Mouse (Mus musculus): Measurements from ENCODE around the gene Nkg7. TPM values are rescaled to one million over a fixed set of nuclear protein-coding genes. Genes with fewer than 3 reads are reported as not detected.

The Nkg7 gene
- polyA plus RNA-seq, 1 experiment from 2014 or later: 2.7 TPM

DNA sequence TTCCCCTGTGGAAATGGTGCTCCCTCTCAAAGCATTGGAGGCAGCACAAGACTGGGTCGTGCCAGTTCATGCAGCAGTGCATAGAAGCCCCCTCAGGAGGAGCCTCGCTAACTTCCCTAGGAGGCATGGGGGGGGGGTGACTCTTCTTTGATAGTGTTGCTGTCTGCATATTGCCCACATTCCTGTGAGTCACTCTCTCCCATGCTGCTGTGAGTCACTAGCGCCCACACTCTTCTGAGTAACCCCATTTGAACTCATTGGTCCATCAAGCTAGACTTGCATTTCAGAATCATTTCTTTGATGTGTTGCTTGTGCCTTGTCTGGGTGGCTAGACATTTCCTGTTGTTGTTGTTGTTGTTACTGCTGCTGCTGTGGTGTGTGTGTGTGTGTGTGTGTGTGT lies 44.3 kb downstream of the Nkg7 start:
- H3K27ac ChIP-seq (ENCODE audit: low read length): no peak overlapping the region
- no peaks in the 10 kb centered on the region for H3K36me3 ChIP-seq (ENCODE audit: control insufficient read depth, insufficient read depth, low read length)
- peaks cover 19% of the 10 kb centered on the region for H3K27me3 ChIP-seq (ENCODE audit: control insufficient read depth, insufficient read depth, low read length)
- H3K9ac ChIP-seq (ENCODE audit: low read length): no peak overlapping the region
- H3K4me1 ChIP-seq (ENCODE audit: control insufficient read depth, insufficient read depth, low read length): no peaks in the 10 kb centered on the region
- no peak overlapping the region for H3K4me2 ChIP-seq (ENCODE audit: low read depth, low read length)
- no peak for ATAC-seq (ENCODE audit: insufficient read depth, low FRiP score)
- no peaks in the 10 kb centered on the region for H3K9me3 ChIP-seq (replicated peaks; ENCODE audit: control insufficient read depth, low read length)
- 61% methylated on average over 3 of the region's 3 CpGs for WGBS
- no peak overlapping the region for H3K4me3 ChIP-seq (replicated peaks; ENCODE audit: low read length)

DNA sequence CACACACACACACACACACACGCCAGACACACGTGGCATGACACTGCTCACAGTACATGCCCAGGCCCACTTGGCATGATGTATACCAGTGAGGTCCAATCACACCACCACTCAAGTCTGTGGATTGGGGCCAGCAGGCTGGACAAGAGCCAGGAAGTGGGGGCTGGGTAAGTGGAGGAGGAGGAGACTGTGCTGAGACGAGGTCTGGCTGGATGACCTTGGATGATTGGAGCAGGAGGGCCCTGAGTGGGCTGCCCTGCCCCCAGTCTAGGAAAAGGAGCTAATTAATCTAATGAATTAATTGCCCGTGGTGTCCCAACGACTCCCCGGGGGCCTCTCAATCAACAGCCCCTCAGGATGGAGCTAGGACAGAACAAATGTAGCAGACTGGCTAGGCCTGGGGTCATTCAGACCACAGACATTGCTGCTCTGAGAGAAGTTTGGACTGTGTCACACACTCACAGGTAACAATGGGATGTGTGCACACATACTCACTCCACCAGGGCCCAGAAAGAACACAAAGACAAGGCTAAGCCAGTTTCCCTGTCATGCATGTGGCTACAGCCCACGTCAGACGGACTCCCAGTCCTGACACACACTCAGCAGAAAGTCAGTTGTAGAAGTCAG lies 45.3 kb downstream of the Nkg7 start:
- Histone ChIP-seq H3K4me3 (replicated peaks; ENCODE audit: low read length) (no peak overlapping the region), H3K4me1 (ENCODE audit: control insufficient read depth, insufficient read depth, low read length) (no peaks in the 10 kb centered on the region), H3K4me2 (ENCODE audit: low read depth, low read length) (no peak overlapping the region), H3K9me3 (replicated peaks; ENCODE audit: control insufficient read depth, low read length) (no peaks in the 10 kb centered on the region), H3K27ac (ENCODE audit: low read length) (no peak overlapping the region), H3K36me3 (ENCODE audit: control insufficient read depth, insufficient read depth, low read length) (no peaks in the 10 kb centered on the region), H3K9ac (ENCODE audit: low read length) (no peak overlapping the region), H3K27me3 (ENCODE audit: control insufficient read depth, insufficient read depth, low read length) (peaks cover 9% of the 10 kb centered on the region; the same call in 1 of the 2 replicates)
- 59% methylated on average over 8 of the region's 8 CpGs for WGBS
- 0 out of 2 replicates have a peak, but pooled peaks have one; percentile 31 for ATAC-seq (ENCODE audit: insufficient read depth, low FRiP score)

DNA sequence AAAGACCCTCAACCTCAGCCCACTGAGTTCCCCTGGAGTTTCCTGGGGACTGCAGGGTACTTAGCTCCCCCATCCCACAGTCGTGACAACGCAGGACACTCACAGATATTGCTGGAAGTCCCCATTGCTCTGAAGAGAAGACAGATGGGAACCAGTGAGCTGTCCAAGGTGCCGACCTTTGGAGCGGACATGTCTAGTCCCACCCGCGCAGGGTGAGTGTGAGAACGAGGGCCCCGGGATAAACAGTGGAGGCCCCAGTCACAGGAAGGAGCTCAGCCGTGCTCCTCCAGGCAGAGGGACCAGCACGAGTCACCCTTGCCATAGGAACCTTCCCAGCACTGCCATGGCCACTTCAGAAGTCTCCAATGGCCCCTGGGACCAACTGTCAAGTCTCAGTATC lies 46.4 kb downstream of the Nkg7 start:
- no peak overlapping the region for H3K9ac ChIP-seq (ENCODE audit: low read length)
- H3K9me3 ChIP-seq (replicated peaks; ENCODE audit: control insufficient read depth, low read length): no peaks in the 10 kb centered on the region
- H3K27me3 ChIP-seq (ENCODE audit: control insufficient read depth, insufficient read depth, low read length): 0 out of 2 replicates have a peak, but pooled peaks cover 3% of the 10 kb centered on the region
- H3K4me1 ChIP-seq (ENCODE audit: control insufficient read depth, insufficient read depth, low read length): no peaks in the 10 kb centered on the region
- H3K4me2 ChIP-seq (ENCODE audit: low read depth, low read length): no peak overlapping the region
- WGBS: 9% methylated on average over 10 of the region's 10 CpGs
- H3K4me3 ChIP-seq (replicated peaks; ENCODE audit: low read length): no peak overlapping the region
- H3K27ac ChIP-seq (ENCODE audit: low read length): no peak overlapping the region
- H3K36me3 ChIP-seq (ENCODE audit: control insufficient read depth, insufficient read depth, low read length): no peaks in the 10 kb centered on the region
- ATAC-seq (ENCODE audit: insufficient read depth, low FRiP score): no peak

Small RNAs within 50 kb of the gene (microRNA-seq; reads per million reads assigned to microRNA genes)
- 0.50 reads per million for gene Mir7051

Other genes starting within 250 kb of the Nkg7 start
- 13.7 and 14.4 TPM in 2 replicates for gene Zfp715, start 123.8 kb upstream of the Nkg7 start, polyA plus RNA-seq (2015; fragmentation: Nextera tagmentation; extraction: Ambion mirVana)
- 0.15 and 0.27 TPM in 2 replicates for gene Siglecf, start 85.7 kb upstream of the Nkg7 start, polyA plus RNA-seq (2015; fragmentation: Nextera tagmentation; extraction: Ambion mirVana)
- 0.26 and 0.45 TPM in 2 replicates for gene Siglecg, start 28.9 kb upstream of the Nkg7 start, polyA plus RNA-seq (2015; fragmentation: Nextera tagmentation; extraction: Ambion mirVana)
- gene Lim2, start 9.4 kb upstream of the Nkg7 start, polyA plus RNA-seq (2015; fragmentation: Nextera tagmentation; extraction: Ambion mirVana): 0.29 TPM in 1 of 2 replicates, not detected in the other
- gene Cldnd2, start 3.7 kb downstream of the Nkg7 start, polyA plus RNA-seq (2015; fragmentation: Nextera tagmentation; extraction: Ambion mirVana): not detected in 2 replicates
- gene Etfb, start 7.0 kb downstream of the Nkg7 start, polyA plus RNA-seq (2015; fragmentation: Nextera tagmentation; extraction: Ambion mirVana): 365 and 382 TPM in 2 replicates
- 0.62 TPM in 1 of 2 replicates, not detected in the other for gene Gm45233, start 7.1 kb downstream of the Nkg7 start, polyA plus RNA-seq (2015; fragmentation: Nextera tagmentation; extraction: Ambion mirVana)
- gene Vsig10l, start 26.1 kb downstream of the Nkg7 start, polyA plus RNA-seq (2015; fragmentation: Nextera tagmentation; extraction: Ambion mirVana): 17.7 and 28.7 TPM in 2 replicates
- 0.30 and 0.39 TPM in 2 replicates for gene Iglon5, start 53.0 kb downstream of the Nkg7 start, polyA plus RNA-seq (2015; fragmentation: Nextera tagmentation; extraction: Ambion mirVana)
- gene 4931406B18Rik, start 68.9 kb downstream of the Nkg7 start, polyA plus RNA-seq (2015; fragmentation: Nextera tagmentation; extraction: Ambion mirVana): not detected in 2 replicates
- 3.0 and 3.7 TPM in 2 replicates for gene Cd33, start 107.4 kb downstream of the Nkg7 start, polyA plus RNA-seq (2015; fragmentation: Nextera tagmentation; extraction: Ambion mirVana)
- 3.5 and 3.6 TPM in 2 replicates for gene Zfp658, start 125.2 kb downstream of the Nkg7 start, polyA plus RNA-seq (2015; fragmentation: Nextera tagmentation; extraction: Ambion mirVana)
- gene Zfp719, start 142.5 kb downstream of the Nkg7 start, polyA plus RNA-seq (2015; fragmentation: Nextera tagmentation; extraction: Ambion mirVana): 11.3 and 12.9 TPM in 2 replicates
- gene Zfp819, start 170.1 kb downstream of the Nkg7 start, polyA plus RNA-seq (2015; fragmentation: Nextera tagmentation; extraction: Ambion mirVana): not detected in 2 replicates
- 1.0 and 1.4 TPM in 2 replicates for gene Ceacam18, start 197.6 kb downstream of the Nkg7 start, polyA plus RNA-seq (2015; fragmentation: Nextera tagmentation; extraction: Ambion mirVana)
- 2.2 and 2.6 TPM in 2 replicates for gene Siglece, start 223.1 kb downstream of the Nkg7 start, polyA plus RNA-seq (2015; fragmentation: Nextera tagmentation; extraction: Ambion mirVana)
- gene Ctu1, start 234.9 kb downstream of the Nkg7 start, polyA plus RNA-seq (2015; fragmentation: Nextera tagmentation; extraction: Ambion mirVana): 11.7 and 12.2 TPM in 2 replicates

All from stomach, embryonic 16.5 days (tissue).